Mouse (Mus musculus): ENCODE measurements at regions not wholly inside any gene's neighbourhood (a gene's known extent, or its start where the extent isn't known, plus 50 kb on each side); places are given as distances from the start of the nearest gene placed in this dataset.
A peak's percentile ranks its signal among the peaks of the same experiment; 100 is the strongest.

- DNase-seq = no peak
These were observed 138.0 kb downstream of the Usp46 start for GRCm38 (mm10) chr5:73930205-73930604.

GRCm38 (mm10) chr5:73937799-73938198 is 130.4 kb downstream of the Usp46 start:
- DNase-seq = peak; percentile 20 to 54

DNA sequence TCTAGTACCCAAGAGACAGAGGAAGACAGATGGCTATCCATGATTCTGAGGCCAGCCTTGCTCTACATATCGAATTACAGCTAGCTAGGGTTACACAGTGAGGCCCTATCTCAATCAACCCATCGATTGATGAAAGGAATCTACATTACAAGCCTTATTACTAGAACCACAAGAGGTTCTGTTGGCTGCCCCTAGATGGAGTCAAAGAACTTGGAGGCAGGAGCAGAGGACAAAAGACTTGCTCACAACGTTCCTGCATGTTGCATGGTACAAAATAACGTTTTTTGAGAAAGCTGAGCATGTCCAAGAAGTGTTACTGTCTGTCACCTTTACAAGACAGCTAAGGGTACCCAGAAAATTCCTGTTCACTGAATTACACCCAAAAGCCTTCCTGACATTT is 129.8 kb downstream of the Usp46 start:
- DNase-seq = no peak

GRCm38 (mm10) chr5:73942950-73943349 is 125.3 kb downstream of the Usp46 start:
- no peak for DNase-seq

- no peak for DNase-seq
These were observed 122.6 kb downstream of the Usp46 start for GRCm38 (mm10) chr5:73945671-73946070.

DNA sequence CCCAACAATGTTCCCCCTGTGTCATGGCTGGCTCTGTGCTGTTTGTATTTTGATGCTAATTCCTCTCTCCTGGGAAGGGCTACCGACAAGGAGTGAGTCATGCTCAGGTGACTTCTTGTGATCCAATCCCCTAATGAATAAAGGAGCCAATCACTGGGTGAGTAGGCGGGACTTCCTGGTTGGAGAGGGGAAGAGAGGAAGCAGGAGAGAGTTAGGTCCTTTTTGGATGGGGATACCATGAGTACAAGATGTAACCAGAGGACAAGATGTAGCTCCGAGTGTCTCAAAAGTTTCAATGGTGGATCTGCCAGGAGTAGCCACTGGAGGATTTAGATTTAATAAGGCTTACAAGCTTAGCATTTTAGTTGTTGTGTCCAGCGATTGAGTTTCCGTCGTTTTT is 122.1 kb downstream of the Usp46 start:
- no peak for DNase-seq

DNA sequence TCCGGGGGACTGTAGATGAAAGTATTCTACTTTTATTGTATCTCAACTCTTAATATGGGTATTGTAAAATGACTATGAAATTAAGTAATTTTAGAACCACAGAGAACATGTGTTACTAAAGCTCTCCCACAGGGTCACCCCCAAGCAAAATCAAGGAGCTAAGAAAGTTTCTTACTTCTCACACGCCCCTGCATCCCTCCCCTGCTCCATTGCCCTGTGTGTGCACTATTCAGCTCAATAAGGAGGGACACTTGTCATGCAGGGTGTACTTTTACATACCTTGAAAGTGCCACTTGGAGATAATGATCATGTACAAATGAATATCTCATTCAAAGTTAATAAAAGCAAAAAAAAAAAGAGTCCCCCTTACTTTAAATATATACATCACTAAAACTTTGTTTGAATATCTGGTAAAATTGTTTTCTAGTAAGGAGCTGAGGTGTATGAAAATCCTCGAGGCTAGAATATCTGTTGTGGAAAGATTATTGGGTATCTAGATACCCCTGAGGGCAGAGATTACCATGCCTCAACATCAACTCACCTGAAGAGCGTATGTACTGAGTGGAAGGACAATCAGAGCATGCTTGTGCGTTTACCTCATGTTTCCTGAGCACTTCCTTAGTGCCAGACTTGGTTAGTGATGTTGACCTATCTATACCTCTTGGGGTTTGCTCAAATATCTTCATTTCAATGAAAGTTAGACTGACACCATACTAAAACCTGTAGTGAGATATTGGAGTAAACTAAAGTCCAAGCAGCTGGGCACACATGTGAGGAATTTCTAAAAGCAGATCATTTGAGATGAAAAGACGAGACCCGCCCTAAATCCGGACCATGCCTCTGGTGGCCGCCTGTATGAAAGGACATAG is 120.0 kb downstream of the Usp46 start:
- DNase-seq = no peak
